Mouse (Mus musculus) kidney, adult 2 months (tissue): ENCODE results near the gene Suds3.

Source experiments
- CTCF ChIP-seq: fragments of 200-500 bp; conservative IDR thresholded peaks from 2 replicates; pipeline ENCODE4 v1.5.1; 2011; ENCODE audit warnings: low read depth, mild to moderate bottlenecking, control low read depth, low read length, moderate library complexity, mixed read lengths; ENCODE audit not compliant: insufficient read depth, insufficient read length
- POLR2A ChIP-seq: fragments of 200-500 bp; IDR thresholded peaks from one replicate; pipeline ENCODE4 v1.6.1; 2011; ENCODE audit warnings: low read depth, low read length, control low read depth

GRCm38 (mm10) chr5:117115193-117115767 is 633 bp downstream of the Suds3 start:
- no peak for TF ChIP-seq CTCF
- no peak for TF ChIP-seq POLR2A
